Mouse (Mus musculus): ENCODE results near the gene Ppm1e. TPM values are rescaled to one million over a fixed set of nuclear protein-coding genes. Genes with fewer than 3 reads are reported as not detected.

Ppm1e gene
- 41.6 and 50.9 TPM in 2 replicates for polyA plus RNA-seq (2012; rRNA removed)

- peak; percentile 97 for DNase-seq (ENCODE audit: low read depth)
- TF ChIP-seq POLR2A (IDR thresholded peaks at IDR 0.05; ENCODE audit: borderline replicate concordance, extremely low read depth, insufficient read depth, insufficient read length, poor library complexity, severe bottlenecking) (peak; percentile 77), CTCF (IDR thresholded peaks at IDR 0.05; ENCODE audit: borderline replicate concordance, extremely low read depth, insufficient read depth, insufficient read length) (no peak)
These were observed at the start of gene Ppm1e for GRCm38 (mm10) chr11:87358331-87359261. Gene Ppm1e, minus strand, starts transcription at chr11:87359023.

DNA sequence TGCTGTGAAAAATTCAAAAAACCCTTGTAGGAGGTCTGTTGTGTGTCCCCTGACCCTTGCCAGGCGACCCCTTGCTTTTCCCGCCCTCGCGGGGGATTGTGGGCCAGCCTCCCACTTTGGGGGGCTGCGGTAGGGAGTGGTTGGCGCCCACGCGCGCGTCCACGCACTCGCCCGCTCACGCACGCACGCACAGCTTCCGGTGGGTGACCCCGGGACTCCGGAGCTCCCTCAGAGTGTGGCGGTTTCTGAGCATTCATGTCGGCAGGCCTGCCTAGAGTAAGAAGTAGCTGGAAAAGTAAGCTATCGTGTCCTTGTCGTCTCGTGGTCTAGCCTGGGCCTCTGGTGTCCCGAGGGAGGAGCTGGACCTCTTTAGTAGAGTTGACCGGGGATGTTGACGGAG lies 46.1 kb upstream of the Ppm1e start, which contains the start of the genes Rad51c and Tex14:
TSS of gene Rad51c (minus strand) at position 79 of the 400 bp plus-strand sequence.
TSS of gene Tex14 (plus strand) at position 190 of the 400 bp plus-strand sequence.
- DNase-seq (ENCODE audit: low read depth), result no peak
- TF ChIP-seq POLR2A (IDR thresholded peaks at IDR 0.05; ENCODE audit: borderline replicate concordance, extremely low read depth, insufficient read depth, insufficient read length, poor library complexity, severe bottlenecking) (no peak), CTCF (IDR thresholded peaks at IDR 0.05; ENCODE audit: borderline replicate concordance, extremely low read depth, insufficient read depth, insufficient read length) (no peak)

- peak; percentile 98 for DNase-seq (ENCODE audit: low read depth)
- TF ChIP-seq CTCF (IDR thresholded peaks at IDR 0.05; ENCODE audit: borderline replicate concordance, extremely low read depth, insufficient read depth, insufficient read length), result no peak
- peak; percentile 51; the same call in 1 of the 2 replicates for TF ChIP-seq POLR2A (IDR thresholded peaks at IDR 0.05; ENCODE audit: borderline replicate concordance, extremely low read depth, insufficient read depth, insufficient read length, poor library complexity, severe bottlenecking)
These were observed 45.5 kb upstream of the Ppm1e start for GRCm38 (mm10) chr11:87404111-87404853.

DNA sequence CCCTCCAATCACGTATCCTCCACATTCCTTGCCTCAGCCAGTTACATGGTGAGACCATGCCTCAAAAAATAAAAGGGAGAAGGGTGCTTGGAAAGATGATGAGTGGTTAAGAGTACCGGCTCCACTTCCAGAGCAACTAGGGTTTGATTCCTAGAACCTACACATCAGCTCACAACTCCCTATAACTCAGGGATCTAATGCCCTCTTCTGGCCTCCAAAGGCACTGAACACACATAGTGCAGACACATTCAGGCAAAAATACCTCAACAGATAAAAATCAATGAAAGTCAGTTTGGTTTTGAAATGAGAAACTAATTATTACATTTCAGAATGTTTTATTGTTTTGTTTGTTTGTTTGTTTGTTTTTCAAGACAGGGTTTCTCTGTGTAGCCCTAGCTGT lies 39.6 kb upstream of the Ppm1e start:
- TF ChIP-seq POLR2A (IDR thresholded peaks at IDR 0.05; ENCODE audit: borderline replicate concordance, extremely low read depth, insufficient read depth, insufficient read length, poor library complexity, severe bottlenecking), result no peak
- TF ChIP-seq CTCF (IDR thresholded peaks at IDR 0.05; ENCODE audit: borderline replicate concordance, extremely low read depth, insufficient read depth, insufficient read length), result no peak
- DNase-seq (ENCODE audit: low read depth), result no peak

DNA sequence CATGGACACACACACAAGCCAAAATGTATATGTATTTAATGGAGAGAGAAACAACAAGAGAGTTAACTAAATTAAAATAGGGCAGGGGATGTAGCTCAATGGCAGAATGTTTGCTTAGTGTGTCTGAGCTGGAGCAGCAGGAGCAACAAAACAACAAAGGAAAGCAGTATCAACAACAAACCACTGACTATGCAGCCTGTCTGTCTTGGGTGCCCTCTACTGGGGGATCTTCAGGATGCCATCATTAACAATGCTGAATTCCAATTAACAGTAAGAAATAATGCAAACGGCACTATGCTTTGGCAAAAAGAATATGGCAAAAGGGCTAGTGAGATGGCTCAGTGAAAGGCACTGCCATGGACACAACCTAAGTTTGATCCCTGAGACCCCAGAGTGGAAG lies 35.0 kb upstream of the Ppm1e start:
- peak; percentile 82 for DNase-seq (ENCODE audit: low read depth)
- TF ChIP-seq CTCF (IDR thresholded peaks at IDR 0.05; ENCODE audit: borderline replicate concordance, extremely low read depth, insufficient read depth, insufficient read length), result peak; percentile 73; the same call in 1 of the 2 replicates
- no peak for TF ChIP-seq POLR2A (IDR thresholded peaks at IDR 0.05; ENCODE audit: borderline replicate concordance, extremely low read depth, insufficient read depth, insufficient read length, poor library complexity, severe bottlenecking)

DNA sequence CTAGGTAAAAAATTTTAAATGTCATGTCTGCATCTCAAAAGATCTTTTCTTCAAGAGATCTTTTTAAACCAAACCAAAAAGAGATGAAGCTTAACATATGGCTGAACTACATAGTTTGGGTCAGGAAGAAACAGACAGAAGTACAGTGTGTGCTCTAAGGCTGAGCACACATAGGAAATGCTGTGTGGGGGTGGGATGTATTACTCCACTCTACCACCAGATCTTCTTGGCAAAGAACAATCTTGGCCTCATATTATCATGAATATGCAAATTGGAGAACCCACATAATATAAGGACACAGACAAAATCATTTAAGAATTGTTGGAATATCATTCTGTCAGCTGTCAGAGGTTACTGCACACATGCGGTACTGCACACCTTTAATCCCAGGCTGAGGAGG lies 26.9 kb upstream of the Ppm1e start:
- TF ChIP-seq CTCF (IDR thresholded peaks at IDR 0.05; ENCODE audit: borderline replicate concordance, extremely low read depth, insufficient read depth, insufficient read length), result no peak
- no peak for TF ChIP-seq POLR2A (IDR thresholded peaks at IDR 0.05; ENCODE audit: borderline replicate concordance, extremely low read depth, insufficient read depth, insufficient read length, poor library complexity, severe bottlenecking)
- DNase-seq (ENCODE audit: low read depth), result peak; percentile 8

GRCm38 (mm10) chr11:87384551-87384950 lies 25.7 kb upstream of the Ppm1e start:
- DNase-seq (ENCODE audit: low read depth), result no peak
- TF ChIP-seq POLR2A (IDR thresholded peaks at IDR 0.05; ENCODE audit: borderline replicate concordance, extremely low read depth, insufficient read depth, insufficient read length, poor library complexity, severe bottlenecking), result no peak
- TF ChIP-seq CTCF (IDR thresholded peaks at IDR 0.05; ENCODE audit: borderline replicate concordance, extremely low read depth, insufficient read depth, insufficient read length), result no peak

DNA sequence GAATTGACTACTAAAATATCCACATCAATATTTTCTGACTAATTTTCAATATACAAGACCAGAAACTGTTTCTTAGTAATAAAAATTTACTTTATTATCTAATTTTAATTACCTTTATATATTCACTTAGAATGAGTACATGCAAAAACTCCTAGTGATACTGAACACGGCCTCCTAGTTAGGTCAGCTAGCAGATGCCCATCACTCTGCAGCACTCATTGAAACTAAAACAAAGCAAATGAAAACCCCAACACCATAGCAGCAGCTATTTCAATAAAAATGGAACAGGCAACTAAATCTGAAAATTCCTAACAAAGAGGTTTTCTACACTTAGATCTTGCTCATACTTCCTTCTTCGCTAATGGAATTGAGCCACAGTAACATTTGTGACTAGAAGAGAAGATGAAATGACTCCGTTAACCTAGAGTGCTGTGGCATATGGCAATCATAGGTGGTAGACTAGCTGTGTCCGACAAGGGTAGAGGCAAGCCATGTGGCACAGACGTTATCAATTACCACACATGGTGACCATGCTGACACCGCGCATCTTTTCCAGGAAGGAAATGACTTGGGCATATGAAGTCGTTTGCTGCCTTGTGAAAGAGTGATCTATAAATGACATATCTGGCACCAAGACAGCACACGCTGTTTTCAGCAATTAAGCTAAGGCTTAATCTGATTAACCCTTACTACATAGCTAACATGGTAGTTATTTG lies 9.2 kb upstream of the Ppm1e start:
- TF ChIP-seq POLR2A (IDR thresholded peaks at IDR 0.05; ENCODE audit: borderline replicate concordance, extremely low read depth, insufficient read depth, insufficient read length, poor library complexity, severe bottlenecking) (no peak), CTCF (IDR thresholded peaks at IDR 0.05; ENCODE audit: borderline replicate concordance, extremely low read depth, insufficient read depth, insufficient read length) (no peak)
- peak; percentile 76 for DNase-seq (ENCODE audit: low read depth)

GRCm38 (mm10) chr11:87367061-87367460 lies 8.2 kb upstream of the Ppm1e start:
- DNase-seq (ENCODE audit: low read depth), result no peak
- no peak for TF ChIP-seq POLR2A (IDR thresholded peaks at IDR 0.05; ENCODE audit: borderline replicate concordance, extremely low read depth, insufficient read depth, insufficient read length, poor library complexity, severe bottlenecking)
- TF ChIP-seq CTCF (IDR thresholded peaks at IDR 0.05; ENCODE audit: borderline replicate concordance, extremely low read depth, insufficient read depth, insufficient read length), result no peak

DNA sequence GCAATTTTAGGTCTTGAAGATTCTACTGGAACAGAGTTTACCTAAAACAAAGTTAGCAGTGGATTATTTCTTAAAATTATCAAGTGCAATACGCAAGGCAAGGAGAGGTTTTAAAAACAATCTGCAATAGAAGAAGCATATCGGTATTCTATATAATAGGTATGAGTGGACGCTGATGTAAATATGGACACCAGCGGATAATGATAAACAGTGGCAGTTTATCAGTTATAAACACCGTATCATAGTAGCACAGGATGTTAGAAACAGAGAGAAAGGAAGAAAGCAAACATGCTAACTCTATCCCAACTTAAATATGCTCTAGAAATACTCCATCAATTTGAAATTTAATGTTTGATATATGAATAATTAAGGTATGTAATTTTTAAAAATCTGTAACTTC lies 6.3 kb upstream of the Ppm1e start:
- DNase-seq (ENCODE audit: low read depth), result no peak
- TF ChIP-seq CTCF (IDR thresholded peaks at IDR 0.05; ENCODE audit: borderline replicate concordance, extremely low read depth, insufficient read depth, insufficient read length) (no peak), POLR2A (IDR thresholded peaks at IDR 0.05; ENCODE audit: borderline replicate concordance, extremely low read depth, insufficient read depth, insufficient read length, poor library complexity, severe bottlenecking) (no peak)

GRCm38 (mm10) chr11:87359262-87359612 lies 414 bp upstream of the Ppm1e start:
- no peak for DNase-seq (ENCODE audit: low read depth)

More at GRCm38 (mm10) chr11:87359262-87359612, 414 bp upstream of the Ppm1e start:
- TF ChIP-seq CTCF (IDR thresholded peaks at IDR 0.05; ENCODE audit: borderline replicate concordance, extremely low read depth, insufficient read depth, insufficient read length) (no peak), POLR2A (IDR thresholded peaks at IDR 0.05; ENCODE audit: borderline replicate concordance, extremely low read depth, insufficient read depth, insufficient read length, poor library complexity, severe bottlenecking) (no peak)
